Mouse (Mus musculus) inflammation-experienced regulatory T-cells, adult 6 months (primary cell): ENCODE data around the gene Ghr. TPM values are rescaled to one million over a fixed set of nuclear protein-coding genes. Genes with fewer than 3 reads are reported as not detected.

Source experiments
- ATAC-seq: one replicate; pipeline ENCODE4 v1.8.0; 2017
- polyA plus RNA-seq, 3 experiments: library from polyadenylated mRNA; unstranded; fragments of 100-300 nt; shearing (Covaris generic); gene quantifications; one replicate each; pipeline ENCODE4 v1.2.1; 2017

Gene Ghr
- polyA plus RNA-seq, 3 experiments from 2014 or later, result 0.09 TPM; not detected in 2

DNA sequence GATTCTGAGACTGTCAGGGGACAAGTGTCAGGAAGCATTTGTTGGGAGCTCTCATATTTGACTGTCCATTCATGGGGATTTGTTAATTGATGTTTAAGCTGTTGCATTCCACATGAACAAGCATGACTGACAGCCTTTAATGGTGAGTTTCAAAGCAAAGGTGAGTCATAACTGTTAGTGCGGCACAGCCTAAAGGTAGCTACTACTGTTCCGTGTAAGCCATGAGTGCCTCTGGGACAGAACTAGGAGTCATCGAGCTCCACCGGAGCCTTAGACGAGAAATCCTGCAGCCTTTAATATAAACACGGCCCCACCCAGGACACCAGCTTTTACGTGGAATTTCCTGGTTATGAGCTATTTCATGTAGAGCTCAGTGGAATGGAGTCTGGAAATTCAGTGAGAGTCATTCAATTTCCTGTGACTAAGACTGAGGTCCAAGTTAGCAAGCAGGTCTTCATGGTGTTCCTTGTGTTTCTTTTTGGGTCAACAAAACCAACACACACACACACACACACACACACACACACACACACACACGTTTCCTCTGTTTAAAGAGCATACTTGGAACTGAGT, 138.8 kb downstream of the Ghr start:
- ATAC-seq, result no peak

DNA sequence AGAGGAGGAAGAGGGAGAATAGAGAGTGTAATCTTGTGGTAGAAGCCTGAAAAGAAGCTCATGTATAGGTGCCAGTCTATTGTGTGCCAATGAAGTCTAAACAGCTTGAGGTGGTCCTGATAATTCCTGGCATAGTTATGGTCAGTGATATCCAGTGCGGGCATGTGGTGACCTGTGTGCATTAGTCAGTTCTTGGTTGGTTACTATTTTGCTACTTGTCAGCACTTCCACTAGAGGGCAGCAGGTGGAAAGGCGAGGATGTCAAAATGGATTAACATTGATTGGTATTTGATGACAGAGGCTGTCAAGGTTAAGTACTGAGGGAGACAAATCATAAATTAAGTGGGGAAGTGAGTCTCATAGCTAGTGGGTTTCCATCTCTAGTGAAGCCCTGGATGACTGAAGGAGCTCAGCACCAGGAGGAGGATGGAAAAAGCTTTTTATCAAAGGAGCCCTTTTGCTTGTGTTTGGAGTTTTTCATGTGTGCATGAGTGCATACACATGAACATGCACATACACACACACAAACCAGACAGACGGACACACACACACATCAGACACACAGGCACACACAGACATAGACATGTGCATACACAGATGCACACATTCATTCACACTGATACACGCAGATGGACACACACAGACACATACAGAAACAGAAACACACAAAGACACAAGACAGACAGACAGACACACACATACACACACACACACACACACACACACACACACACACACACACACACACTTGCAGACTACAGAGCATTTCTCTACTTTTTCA, 141.6 kb downstream of the Ghr start:
- no peak for ATAC-seq

GRCm38 (mm10) chr15:3437381-3437780, 145.9 kb downstream of the Ghr start:
- ATAC-seq, result no peak

DNA sequence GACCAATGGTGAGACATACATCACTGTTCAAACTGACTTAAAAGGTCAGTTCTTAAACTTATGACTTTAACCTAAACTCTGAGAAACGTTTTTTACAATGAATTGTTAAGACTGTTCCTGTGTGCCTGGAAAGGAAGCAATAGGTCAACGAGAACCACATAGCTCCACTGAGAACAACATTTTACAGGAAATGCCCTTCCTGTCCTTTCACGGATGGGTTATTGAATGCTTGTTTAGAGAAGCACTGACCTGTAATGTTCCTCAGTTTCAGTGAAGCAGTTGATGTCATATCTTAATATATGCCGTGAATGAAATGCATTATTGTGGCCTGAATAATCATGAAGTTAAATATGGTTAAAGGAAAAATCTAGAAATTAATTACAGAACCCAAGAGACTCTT, 147.7 kb downstream of the Ghr start:
- ATAC-seq, result no peak

- no peak for ATAC-seq
Measured at GRCm38 (mm10) chr15:3434461-3434860, 148.8 kb downstream of the Ghr start.

- ATAC-seq, result no peak
Measured at GRCm38 (mm10) chr15:3433281-3433680, 150.0 kb downstream of the Ghr start.

- no peak for ATAC-seq
Measured at GRCm38 (mm10) chr15:3432823-3433222, 150.5 kb downstream of the Ghr start.

- ATAC-seq, result no peak
Measured at GRCm38 (mm10) chr15:3429417-3429816, 153.9 kb downstream of the Ghr start.

GRCm38 (mm10) chr15:3429001-3429400, 154.3 kb downstream of the Ghr start:
- no peak for ATAC-seq

DNA sequence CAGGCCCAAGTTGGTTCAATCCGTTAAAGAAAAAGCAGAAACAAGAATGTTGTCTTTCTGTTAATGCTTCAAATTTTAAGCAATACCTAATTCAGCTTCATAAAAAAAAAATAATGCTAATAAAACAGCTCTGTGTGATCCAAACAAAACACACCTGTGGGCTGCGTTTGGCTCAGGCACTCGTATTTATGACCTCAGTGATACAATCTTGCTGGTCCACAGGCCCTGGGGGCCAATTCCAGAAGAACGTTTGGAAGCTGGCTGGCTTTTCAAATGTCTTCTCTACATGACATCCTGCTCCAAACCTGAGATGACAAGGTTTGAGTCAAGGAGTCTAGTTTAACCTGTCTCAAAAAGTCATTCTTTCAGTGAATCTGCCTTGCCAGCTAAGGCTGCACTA, 156.9 kb downstream of the Ghr start:
- no peak for ATAC-seq

DNA sequence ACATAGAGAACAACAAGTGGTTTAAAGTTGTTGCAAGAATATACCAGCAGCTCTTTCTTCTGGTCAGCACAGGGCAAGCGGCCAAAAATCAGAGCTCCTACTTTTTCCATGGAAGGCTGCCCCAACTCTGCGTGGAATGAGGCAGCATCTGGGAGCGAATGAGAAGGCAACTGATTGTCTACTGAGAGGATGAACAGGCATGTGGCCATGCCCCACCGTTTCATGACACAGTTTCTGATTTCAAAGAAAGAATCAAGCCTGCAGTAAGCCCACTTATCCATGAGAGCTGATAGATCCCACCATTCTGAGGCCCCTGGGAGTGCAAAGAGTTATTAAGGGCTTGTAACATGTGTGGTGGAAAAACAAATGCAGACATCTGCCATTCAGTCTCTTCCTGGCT, 160.1 kb downstream of the Ghr start:
- ATAC-seq, result no peak

DNA sequence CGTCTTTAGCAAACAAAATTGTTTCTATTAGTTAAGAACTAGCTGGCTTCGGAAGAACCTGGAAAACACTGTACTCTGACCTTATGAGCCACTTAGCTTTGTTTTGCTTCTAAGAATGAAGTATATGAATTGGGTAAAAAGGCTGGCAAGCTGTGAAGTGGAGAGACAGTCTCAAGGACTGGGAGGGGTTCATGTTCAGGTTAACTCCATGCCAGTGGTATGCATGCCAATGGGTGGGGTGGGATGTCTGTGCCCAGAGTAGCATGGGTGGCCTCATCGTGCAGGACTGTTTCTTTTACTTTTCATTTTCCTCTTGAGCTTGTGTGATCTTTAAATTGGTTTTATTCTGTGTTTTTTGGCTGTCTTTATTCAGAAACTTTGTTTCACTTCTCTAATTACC, 165.6 kb downstream of the Ghr start:
- ATAC-seq, result no peak

- ATAC-seq, result no peak
Measured at GRCm38 (mm10) chr15:3413103-3413502, 170.2 kb downstream of the Ghr start.

- no peak for ATAC-seq
Measured at GRCm38 (mm10) chr15:3408478-3408877, 174.8 kb downstream of the Ghr start.

DNA sequence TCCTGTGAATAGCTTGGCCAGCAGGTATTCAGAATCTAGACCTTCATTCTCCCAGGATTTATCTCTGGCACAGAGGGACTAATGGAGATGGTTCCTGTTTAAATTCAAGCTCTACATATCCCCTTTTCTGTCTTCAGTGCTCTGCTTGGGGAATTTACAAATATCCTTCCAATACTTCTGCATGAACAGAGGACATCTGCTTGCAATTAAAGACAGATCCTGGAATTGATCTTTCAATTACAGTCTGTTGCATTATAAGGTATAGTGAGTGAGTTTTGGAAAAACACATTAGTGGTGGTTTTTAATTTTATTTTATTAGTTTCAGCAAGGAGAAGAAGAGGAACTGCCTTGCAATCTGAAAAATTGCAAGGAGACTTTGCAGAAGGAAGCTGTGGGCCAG, 184.1 kb downstream of the Ghr start:
- no peak for ATAC-seq

- no peak for ATAC-seq
Measured at GRCm38 (mm10) chr15:3397369-3398100, 185.8 kb downstream of the Ghr start.

DNA sequence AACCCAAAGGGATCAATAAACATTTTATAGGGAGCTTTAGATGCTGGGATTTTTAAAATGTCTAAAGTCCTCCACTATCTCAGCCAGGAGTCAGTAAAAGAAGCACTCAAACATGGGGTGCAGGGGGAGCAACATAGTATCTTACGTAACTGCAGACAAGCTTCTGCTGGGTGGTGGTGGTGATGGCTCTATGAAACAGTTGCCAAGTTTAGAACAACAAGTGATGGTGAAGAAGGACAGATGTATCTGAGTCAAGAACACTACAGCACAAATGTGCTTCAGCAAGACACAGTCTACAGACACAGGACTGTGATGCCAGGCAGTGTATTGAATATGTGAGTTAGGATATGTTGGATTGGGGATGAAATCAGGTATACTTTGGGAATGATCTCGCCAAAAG, 187.1 kb downstream of the Ghr start:
- no peak for ATAC-seq

- ATAC-seq, result no peak
Measured at GRCm38 (mm10) chr15:3395700-3396099, 187.6 kb downstream of the Ghr start.

GRCm38 (mm10) chr15:3390722-3391121, 192.6 kb downstream of the Ghr start:
- ATAC-seq, result no peak

DNA sequence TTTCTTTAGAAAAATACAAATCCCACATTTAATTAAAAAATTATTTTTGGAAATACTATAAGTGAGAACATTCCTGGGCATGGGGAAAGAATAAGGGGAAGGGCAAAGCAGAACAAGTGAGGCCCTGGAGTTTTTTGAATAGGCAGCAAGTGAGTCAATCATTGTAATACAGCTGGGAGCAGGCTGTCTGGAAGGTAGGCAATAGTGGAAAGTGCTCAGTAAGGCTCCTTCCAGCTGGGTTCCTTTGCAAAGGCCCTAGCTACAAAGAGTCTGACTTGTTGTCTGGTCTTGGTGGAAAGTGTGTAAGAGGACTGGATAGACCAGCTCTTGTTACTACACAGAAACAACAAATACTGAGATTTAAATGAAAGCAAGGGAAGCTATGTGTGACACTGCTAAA, 194.3 kb downstream of the Ghr start:
- no peak for ATAC-seq

DNA sequence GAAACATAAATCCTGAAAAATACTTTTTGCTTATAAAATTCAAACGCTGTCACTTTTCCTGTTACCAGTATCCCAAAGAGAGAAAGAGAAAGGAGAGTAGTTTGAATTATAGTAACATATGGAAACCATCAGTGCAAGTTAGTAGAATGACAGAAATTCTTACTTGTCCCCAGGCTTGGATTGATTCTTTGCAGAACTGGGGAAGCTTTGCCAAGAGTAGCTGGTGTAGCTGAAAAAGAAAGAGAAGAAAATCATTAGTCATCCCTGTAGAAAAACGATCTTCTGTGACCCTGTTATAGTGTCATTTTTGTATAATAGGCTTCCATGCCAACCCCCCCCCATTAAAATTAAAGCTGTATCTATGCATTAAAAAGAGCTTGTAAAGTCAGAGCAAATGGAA, 194.8 kb downstream of the Ghr start:
- no peak for ATAC-seq

DNA sequence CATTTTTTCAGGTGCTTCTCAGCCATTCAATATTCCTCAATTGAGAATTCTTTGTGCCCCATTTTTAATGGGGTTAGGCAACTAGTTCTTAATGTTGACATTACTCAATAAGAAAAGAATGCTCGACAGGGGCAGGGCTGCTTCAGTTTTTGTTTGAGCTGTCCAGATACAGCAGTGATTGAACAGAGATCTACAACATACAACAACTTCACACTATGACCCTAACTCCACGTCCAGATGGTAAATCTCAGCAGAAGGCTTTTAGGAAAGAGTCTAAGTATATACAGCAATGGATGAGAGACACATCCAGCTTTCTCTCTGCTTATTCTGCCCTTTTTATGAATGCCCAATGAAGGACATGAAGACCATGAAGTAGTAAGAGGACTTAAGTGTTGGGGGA, 199.5 kb downstream of the Ghr start:
- ATAC-seq, result no peak

GRCm38 (mm10) chr15:3381413-3381812, 201.9 kb downstream of the Ghr start:
- ATAC-seq, result no peak

DNA sequence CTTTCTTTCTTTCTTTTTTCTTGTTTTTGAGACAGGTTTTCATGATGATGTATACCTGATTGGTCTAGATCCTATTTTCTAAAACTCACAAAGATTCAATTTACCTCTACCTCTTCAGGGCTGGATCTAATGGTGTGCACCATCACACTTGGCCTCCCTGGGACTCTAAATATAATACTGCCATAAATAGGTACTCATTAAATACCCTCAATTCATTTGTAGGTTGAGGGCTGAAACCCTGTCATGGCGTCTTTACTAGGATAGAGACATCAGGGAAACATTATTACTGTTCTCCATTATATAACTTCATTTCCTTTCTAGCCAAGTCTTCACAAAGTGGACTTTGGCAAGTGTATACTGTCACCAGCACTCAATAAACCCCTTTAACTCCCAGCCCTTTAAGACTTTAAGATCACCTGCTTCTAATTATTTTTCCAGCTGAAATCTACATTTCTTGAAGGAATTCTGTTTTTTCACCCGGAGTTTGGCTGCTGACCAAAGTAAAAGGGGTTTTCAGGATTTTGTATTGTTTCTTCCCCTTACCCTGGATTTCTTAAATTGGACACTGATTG, 214.9 kb downstream of the Ghr start:
- ATAC-seq, result no peak
